Mouse (Mus musculus): ENCODE data around the gene 4833439L19Rik. TPM values are rescaled to one million over a fixed set of nuclear protein-coding genes. Genes with fewer than 3 reads are reported as not detected.

4833439L19Rik gene
- total and polyA plus RNA-seq, 2 experiments from 2014 or later: 230 to 240 TPM

DNA sequence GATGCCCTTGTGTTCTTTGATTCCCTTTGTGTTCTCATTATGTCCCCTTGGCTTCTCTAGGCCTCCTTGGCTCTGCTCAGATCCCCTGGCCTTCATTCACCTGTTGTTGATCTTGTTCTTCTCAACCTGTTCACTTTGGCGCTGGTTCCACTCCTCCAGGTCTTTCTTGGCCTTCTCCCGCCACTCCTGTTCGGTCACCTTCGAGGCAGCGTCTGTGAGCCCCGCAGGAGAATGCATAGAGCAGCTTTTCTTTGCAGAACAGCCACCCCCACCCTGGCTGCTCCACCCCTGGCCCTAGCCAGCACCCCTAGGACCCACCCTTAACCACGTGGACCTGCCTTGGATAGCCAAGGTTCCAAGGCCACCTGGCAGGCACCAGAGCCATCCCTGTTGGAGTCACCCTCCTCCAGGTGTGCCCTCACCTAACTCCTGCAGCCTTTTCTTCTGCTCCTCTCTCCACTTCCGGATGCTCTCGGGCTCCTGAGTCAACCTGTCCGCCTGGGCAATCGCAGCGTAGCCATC, 33.4 kb upstream of the 4833439L19Rik start:
- Histone ChIP-seq H3K27ac (ENCODE audit: low read depth, low read length) (no peak overlapping the region), H3K9ac (replicated peaks; ENCODE audit: low read length, poor library complexity, severe bottlenecking) (no peak overlapping the region), H3K4me2 (ENCODE audit: low read depth, low read length, poor library complexity, severe bottlenecking) (no peak overlapping the region), H3K4me1 (ENCODE audit: insufficient read depth, low read length) (no peaks in the 10 kb centered on the region), H3K27me3 (ENCODE audit: insufficient read depth, low read length) (no peaks in the 10 kb centered on the region), H3K4me3 (ENCODE audit: low read depth, low read length) (no peak overlapping the region), H3K9me3 (ENCODE audit: low read length) (no peaks in the 10 kb centered on the region), H3K36me3 (ENCODE audit: insufficient read depth, low read length) (peaks cover 54% of the 10 kb centered on the region)
- 93% methylated on average over 12 of the region's 12 CpGs for WGBS
- no peak for TF ChIP-seq CTCF (IDR thresholded peaks at IDR 0.05)
- no peak for DNase-seq (ENCODE audit: low spot score)
- no peak for ATAC-seq (ENCODE audit: low FRiP score)

DNA sequence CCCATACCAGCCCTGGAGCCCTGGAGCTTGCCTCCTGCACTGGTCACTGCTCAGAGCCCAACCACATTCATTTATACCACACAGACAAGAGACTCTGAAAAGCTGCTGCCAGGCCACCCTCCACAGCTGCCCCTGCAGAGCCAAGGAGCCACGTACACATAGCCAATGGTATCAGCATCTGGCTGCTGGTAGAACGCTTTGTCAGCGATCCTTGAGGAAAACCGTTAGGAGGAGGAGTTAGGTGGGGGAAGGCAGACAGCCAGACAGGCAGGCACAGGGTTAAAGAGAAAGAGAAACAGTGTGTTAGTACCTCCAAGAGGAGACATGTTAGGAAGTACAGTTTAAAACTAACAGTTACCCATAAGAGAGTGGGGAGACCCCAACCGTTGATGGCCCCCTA, 31.6 kb upstream of the 4833439L19Rik start:
- Histone ChIP-seq H3K4me1 (ENCODE audit: insufficient read depth, low read length) (no peaks in the 10 kb centered on the region; the same call in 1 of the 2 replicates), H3K9me3 (ENCODE audit: low read length) (no peaks in the 10 kb centered on the region), H3K36me3 (ENCODE audit: insufficient read depth, low read length) (peaks cover 54% of the 10 kb centered on the region), H3K4me2 (ENCODE audit: low read depth, low read length, poor library complexity, severe bottlenecking) (no peak overlapping the region), H3K27ac (ENCODE audit: low read depth, low read length) (no peak overlapping the region), H3K9ac (replicated peaks; ENCODE audit: low read length, poor library complexity, severe bottlenecking) (no peak overlapping the region), H3K27me3 (ENCODE audit: insufficient read depth, low read length) (no peaks in the 10 kb centered on the region), H3K4me3 (ENCODE audit: low read depth, low read length) (no peak overlapping the region)
- TF ChIP-seq CTCF (IDR thresholded peaks at IDR 0.05): no peak
- ATAC-seq (ENCODE audit: low FRiP score) (no peak), DNase-seq (ENCODE audit: low spot score) (no peak)
- 77% methylated on average over 5 of the region's 5 CpGs for WGBS

DNA sequence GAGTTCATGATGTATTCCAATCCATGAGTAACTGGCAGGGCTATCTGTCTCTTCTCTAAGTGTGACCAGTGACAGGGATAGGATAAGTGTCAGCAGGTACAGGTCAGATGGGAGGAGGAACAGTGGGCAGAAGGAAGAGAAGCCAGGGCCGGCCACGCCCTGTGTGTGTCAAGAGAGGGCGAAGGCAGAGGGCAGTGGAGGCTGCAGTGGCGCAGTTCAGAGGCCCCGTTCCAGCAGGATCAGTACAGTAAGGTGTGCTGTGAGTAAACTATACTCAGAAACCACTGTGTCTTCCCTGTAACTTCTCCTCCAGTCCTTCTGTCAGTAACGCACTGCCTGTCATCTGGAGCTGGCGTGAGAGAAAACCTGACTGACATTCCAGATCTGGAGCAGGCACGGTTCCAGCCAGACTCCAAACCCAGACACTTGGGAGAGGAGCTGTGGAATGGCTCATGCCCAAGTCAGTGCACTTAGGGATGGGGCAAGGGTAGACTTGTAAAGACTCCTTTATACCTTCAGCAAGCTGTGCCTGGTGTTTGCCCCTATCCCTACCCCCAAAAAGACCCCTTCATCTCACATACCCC, 31.0 kb upstream of the 4833439L19Rik start:
- H3K27ac ChIP-seq (ENCODE audit: low read depth, low read length): no peak overlapping the region
- no peak for ATAC-seq (ENCODE audit: low FRiP score)

DNA sequence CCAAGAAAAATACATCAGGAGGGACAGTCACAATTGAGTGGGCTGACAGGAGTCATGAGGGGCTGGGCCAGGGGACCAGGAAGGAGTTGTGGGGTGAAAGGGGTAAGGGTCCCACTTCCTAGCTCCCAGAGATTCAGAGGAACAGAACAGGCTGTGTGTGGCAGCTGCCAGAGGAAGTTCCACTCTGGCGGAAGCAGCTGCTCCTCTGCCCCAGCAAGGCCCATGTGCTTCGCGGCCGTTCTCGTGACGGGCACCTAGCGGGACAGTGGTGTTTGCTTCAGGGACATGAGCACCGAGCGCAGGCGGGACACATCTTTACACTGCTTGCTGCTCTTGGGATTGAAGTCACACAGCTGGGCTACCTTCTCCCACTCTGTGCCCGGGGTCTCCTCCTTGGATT, 28.4 kb upstream of the 4833439L19Rik start:
- 90% methylated on average over 11 of the region's 11 CpGs for WGBS
- TF ChIP-seq CTCF (IDR thresholded peaks at IDR 0.05): no peak
- DNase-seq (ENCODE audit: low spot score): no peak

More for the DNA sequence above, 31.0 kb upstream of the 4833439L19Rik start:
- H3K36me3 ChIP-seq (ENCODE audit: insufficient read depth, low read length): peaks cover 51% of the 10 kb centered on the region
- no peak overlapping the region for H3K9ac ChIP-seq (replicated peaks; ENCODE audit: low read length, poor library complexity, severe bottlenecking)
- no peak for TF ChIP-seq CTCF (IDR thresholded peaks at IDR 0.05)
- H3K4me3 ChIP-seq (ENCODE audit: low read depth, low read length): no peak overlapping the region
- H3K27me3 ChIP-seq (ENCODE audit: insufficient read depth, low read length): no peaks in the 10 kb centered on the region
- 78% methylated on average over 8 of the region's 8 CpGs for WGBS
- no peak for DNase-seq (ENCODE audit: low spot score)
- H3K4me2 ChIP-seq (ENCODE audit: low read depth, low read length, poor library complexity, severe bottlenecking): no peak overlapping the region
- H3K9me3 ChIP-seq (ENCODE audit: low read length): no peaks in the 10 kb centered on the region
- H3K4me1 ChIP-seq (ENCODE audit: insufficient read depth, low read length): peaks cover 5% of the 10 kb centered on the region; the same call in 1 of the 2 replicates

DNA sequence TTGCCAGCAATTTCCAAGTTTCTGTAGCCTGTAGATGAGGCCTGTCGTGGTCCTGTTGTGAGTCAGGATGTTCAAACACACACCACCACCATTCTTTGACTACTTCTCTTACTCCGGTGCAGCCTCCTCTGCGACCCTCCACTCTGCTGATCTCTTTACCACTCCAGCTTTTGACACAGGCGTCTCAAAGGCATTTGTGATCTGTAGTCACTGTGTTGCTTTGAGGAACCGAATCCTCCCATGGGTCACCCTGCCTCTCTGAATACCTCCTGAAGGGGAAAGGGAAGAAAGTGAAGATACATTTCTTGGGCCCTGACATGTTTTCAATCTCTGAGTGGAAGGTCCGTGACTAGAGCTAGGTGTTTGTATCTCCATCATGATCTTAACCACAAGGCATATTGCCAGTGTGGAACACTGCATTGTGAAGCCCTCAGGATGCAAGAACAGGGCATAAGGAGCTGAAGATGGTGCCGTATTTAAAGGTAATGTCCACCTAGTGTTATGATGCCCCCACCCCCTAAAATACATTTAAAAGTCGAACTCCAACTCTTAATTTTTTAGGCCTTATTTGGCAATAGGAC, 26.6 kb upstream of the 4833439L19Rik start:
- Histone ChIP-seq H3K36me3 (ENCODE audit: insufficient read depth, low read length) (peaks cover 23% of the 10 kb centered on the region), H3K4me1 (ENCODE audit: insufficient read depth, low read length) (peaks cover 8% of the 10 kb centered on the region), H3K4me3 (ENCODE audit: low read depth, low read length) (no peak overlapping the region), H3K9ac (replicated peaks; ENCODE audit: low read length, poor library complexity, severe bottlenecking) (no peak overlapping the region), H3K27me3 (ENCODE audit: insufficient read depth, low read length) (no peaks in the 10 kb centered on the region), H3K9me3 (ENCODE audit: low read length) (no peaks in the 10 kb centered on the region), H3K27ac (ENCODE audit: low read depth, low read length) (no peak overlapping the region), H3K4me2 (ENCODE audit: low read depth, low read length, poor library complexity, severe bottlenecking) (peak overlapping the region; percentile 78)
- DNase-seq (ENCODE audit: low spot score) (no peak), ATAC-seq (ENCODE audit: low FRiP score) (no peak)
- TF ChIP-seq CTCF (IDR thresholded peaks at IDR 0.05): no peak
- WGBS: 91% methylated on average over 8 of the region's 8 CpGs

More for the DNA sequence above, 28.4 kb upstream of the 4833439L19Rik start:
- no peak overlapping the region for H3K4me3 ChIP-seq (ENCODE audit: low read depth, low read length)
- no peak overlapping the region for H3K4me2 ChIP-seq (ENCODE audit: low read depth, low read length, poor library complexity, severe bottlenecking)
- H3K27ac ChIP-seq (ENCODE audit: low read depth, low read length): no peak overlapping the region
- no peak overlapping the region for H3K9ac ChIP-seq (replicated peaks; ENCODE audit: low read length, poor library complexity, severe bottlenecking)
- H3K27me3 ChIP-seq (ENCODE audit: insufficient read depth, low read length): no peaks in the 10 kb centered on the region
- ATAC-seq (ENCODE audit: low FRiP score): no peak
- H3K4me1 ChIP-seq (ENCODE audit: insufficient read depth, low read length): peaks cover 7% of the 10 kb centered on the region
- H3K36me3 ChIP-seq (ENCODE audit: insufficient read depth, low read length): peaks cover 40% of the 10 kb centered on the region
- no peaks in the 10 kb centered on the region for H3K9me3 ChIP-seq (ENCODE audit: low read length)

All from midbrain, postnatal 0 days (tissue).